Mouse (Mus musculus) inflammation-experienced regulatory T-cells, adult 6 months (primary cell): ENCODE measurements around the gene Hist2h3c2. TPM values are rescaled to one million over a fixed set of nuclear protein-coding genes. Genes with fewer than 3 reads are reported as not detected.
"Not testable (repeated sequence)": the region's sequence is repeated elsewhere in the genome, so short reads cannot be mapped to it uniquely, and the experiment has no call there.

ENCODE experiments used
- ATAC-seq: one replicate; pipeline ENCODE4 v1.8.0; 2017
- polyA plus RNA-seq, 3 experiments: library from polyadenylated mRNA; unstranded; fragments of 100-300 nt; shearing (Covaris generic); gene quantifications; one replicate each; pipeline ENCODE4 v1.2.1; 2017

Hist2h3c2 gene
- polyA plus RNA-seq, result 1 to 10 TPM in 1 of 3 experiments, not detected in 2; 1.5 TPM

DNA sequence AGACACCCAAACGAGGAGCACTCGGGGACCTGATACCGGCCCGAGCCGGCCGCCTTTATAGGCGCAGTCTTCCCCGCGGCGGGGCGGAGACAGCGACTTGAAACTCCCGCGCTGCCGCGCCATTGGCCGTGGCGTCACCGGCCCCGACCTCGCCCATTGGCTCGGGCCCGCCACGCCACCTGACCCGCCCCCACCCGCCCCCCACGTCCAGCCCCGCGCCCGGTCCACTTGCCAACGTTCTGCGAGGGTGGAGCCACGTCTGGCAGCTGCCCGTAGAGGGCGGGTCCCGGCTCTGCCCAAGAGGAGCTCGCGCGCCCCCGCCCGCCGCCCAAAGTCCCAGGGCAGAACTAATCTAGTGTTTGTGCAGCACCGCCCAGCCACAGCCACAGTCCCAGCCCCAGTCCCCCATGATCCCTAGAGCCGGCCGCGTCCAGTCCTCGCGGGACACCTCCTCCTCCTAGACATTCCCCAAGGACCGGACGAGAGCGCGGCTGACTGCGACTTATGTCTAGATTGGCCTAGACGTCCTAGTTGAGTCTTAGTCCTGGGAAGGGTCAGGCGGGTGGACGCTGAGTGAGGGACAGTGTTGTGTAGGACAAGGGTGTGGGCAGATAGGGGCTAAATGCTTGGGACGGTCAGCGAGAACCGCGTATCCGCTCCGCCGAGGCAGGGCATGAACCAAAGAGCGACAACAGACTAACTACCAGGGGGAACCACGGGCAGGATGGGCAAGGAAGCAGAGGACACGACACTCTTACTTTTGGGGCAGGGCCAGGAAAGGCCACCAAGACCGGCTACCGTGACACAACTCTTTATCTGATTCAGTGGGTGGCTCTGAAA lies at the start of gene Hist2h3c2:
TSS of gene Hist2h3c2 (minus strand) at position 174 of the 840 bp plus-strand sequence.
- ATAC-seq, result peak; percentile 62

DNA sequence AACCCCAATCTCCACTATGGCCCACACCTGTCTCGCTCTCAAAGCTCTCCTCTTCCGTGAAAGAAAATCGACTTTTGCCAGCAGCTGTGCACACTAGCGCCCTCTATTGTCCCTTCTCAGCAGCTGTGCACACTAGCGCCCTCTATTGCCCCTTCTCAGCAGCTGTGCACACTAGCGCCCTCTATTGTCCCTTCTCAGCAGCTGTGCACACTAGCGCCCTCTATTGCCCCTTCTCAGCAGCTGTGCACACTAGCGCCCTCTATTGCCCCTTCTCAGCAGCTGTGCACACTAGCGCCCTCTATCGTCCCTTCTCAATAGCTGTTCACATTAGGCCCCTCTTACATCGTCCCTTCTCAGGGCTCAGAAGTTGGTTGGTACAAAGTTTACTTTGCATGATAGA lies 48.4 kb upstream of the Hist2h3c2 start:
- not testable (repeated sequence) for ATAC-seq

DNA sequence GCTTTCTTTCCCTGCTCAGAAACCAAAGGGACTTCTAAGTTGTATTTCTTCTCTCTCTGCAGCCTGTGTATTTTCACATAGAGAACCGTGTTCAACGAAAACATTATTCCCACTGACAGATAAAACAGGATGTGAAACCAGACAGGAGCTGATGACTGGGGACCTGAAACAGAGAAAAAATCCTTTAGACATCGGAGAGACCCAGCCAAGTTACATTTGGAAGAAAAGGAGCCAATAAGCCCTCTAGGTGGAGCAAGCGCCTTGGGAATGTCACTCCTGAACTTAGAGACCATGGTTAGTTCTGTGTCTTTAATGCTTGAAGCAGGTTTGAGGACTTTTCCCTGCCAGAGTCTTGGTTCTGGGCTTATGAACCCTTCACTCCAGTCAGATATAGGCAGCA lies 45.5 kb upstream of the Hist2h3c2 start:
- ATAC-seq, result no peak

DNA sequence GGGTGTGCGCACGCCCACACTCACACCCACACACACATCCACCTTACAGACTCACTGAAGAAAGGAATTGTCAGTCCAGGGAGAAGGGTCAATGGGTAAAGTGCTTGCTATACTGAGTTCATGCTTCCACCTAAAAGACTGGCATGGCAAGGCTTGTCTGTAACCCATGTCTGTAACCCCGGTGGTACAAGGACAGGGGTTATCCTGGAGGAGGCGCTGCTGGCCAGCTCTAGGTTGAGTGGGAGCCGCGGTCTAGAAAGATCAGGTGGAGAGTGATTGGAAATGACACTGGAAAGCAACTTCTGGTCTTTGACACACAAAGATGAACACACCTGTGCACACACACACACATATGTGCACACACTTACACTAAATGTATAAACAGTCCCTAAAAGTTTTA lies 41.7 kb upstream of the Hist2h3c2 start:
- no peak for ATAC-seq

DNA sequence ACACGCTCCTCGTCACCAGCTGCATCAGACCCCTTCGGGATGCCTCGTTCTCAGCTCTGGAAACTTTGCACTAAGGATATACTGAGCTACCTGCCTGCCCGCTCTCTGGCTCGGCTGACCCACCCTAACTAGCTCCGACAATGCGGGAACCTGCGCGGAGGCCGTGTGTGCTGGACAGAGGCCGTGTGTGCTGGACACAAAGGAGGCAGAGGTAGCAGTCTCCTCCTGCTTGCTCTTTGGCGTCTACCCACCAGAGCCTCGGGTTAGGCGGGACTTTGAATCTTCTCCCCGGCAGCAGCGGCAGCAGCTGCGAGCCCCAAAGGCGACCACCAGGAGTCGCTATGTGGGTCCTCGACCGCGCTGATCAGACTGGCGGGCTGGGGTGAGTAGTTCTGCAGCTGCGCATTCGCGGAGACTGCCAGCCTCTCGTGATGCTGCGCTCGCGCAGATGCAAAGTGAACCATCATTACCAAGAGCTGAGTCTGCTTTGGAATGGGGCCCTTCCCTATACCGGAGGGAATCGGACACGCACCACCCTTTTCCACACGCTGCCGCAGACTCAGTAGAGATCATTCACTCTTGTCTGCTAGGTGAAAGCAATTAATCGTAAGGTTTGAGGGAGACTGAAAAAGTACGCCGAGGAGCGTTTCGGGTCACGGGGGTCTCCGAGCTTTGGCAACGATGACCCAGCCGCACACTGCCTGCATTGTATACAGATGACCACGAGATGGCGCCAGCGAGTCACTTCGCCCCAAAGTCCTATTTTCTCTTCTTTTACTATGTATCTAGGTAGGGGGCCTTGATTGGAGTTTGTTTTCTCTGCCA lies 39.1 kb upstream of the Hist2h3c2 start:
- ATAC-seq, result peak; percentile 80

DNA sequence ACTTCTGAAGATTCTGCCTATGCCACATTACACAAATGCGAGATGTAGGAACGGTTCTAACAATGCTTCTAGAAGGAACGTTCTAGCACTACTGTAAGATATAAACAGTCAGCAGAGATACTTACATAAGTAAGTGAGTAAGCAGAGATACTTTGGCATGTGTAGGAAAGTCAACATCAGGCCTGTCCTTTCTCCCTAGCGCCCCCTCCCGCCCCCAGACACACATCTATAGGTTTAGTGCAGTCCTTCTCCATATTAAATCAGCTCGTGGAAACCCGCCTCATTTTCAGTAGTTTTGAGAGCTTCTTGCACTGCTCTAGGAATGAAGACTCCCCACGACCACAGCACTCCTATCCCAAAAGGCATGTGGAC lies 38.5 kb upstream of the Hist2h3c2 start:
- no peak for ATAC-seq

DNA sequence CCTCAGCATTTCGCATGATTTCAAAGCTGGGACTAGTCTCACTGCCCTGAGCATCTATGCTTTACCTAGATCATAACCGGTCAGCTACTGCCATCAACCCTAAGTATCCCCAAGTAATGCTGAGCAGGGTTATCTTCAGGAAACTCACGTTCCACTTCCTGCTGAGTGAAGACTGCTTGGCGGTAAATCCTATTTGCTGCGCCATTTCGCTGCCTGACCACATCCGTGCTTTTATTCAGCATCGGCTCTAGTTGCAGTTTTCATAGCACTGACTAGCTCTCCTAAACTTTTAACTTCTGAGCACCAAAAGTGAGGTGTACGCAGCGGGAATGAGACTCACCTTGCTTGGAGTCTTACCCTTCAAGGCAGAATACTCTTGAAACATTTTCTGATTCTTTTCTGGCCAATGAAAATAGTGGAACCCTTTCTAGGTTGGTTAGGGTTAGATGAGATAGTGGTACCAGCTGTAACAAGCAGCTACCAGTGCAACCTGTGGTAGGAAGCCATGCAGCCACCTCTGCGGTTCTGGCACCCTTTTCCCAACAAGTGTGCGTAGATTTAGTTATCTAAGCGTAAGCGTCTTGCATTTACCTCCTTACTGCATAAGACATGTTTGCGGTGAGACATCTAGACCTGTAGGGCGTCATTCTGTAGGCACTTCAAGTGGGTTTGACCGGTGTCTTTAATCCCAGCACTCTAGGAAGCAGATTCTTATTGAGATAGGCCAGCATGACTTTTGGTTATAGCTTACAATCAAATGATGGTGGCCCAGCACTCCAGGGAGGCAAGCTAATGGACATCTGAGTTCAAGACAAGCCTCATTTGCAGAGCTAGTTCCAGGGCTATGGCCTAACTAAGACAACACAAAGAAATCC lies 34.9 kb upstream of the Hist2h3c2 start:
- peak; percentile 40 for ATAC-seq

DNA sequence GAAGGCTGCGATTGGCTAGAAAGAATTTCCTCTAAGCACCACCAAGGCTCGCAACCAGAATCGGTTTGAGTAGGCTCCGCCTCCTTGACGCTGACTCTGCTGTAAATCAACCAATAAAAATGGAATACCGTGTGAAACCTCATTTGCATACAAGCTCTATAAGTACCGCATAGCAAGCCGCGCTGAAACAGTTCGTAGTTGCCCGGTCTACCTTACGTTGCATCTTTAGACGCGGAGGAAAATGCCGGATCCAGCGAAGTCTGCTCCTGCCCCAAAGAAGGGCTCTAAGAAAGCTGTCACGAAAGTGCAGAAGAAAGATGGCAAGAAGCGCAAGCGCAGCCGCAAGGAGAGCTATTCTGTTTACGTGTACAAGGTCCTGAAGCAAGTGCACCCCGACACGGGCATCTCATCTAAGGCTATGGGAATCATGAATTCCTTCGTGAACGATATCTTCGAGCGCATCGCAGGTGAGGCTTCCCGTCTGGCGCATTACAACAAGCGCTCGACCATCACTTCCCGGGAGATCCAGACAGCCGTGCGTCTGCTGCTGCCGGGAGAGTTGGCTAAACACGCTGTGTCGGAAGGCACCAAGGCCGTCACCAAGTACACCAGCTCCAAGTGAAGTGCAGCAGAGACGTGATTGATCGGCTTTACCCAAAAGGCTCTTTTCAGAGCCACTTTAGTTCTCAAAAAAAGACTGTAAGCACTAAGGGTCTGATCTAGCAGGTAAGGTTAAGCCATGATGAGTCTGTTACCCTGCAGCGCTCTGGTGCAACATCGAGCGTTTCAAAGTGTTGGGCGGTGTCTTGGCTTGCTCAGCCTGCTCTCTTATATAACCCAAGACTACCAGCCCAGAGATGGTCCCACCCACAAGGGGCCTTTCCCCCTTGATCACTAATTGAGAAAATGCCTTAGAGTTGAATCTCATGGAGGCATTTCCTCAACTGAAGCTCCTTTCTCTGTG lies 30.9 kb upstream of the Hist2h3c2 start, which contains the start of gene Hist2h2bb:
TSS of gene Hist2h2bb (plus strand) at position 242 of the 964 bp plus-strand sequence.
- peak; percentile 87 for ATAC-seq

DNA sequence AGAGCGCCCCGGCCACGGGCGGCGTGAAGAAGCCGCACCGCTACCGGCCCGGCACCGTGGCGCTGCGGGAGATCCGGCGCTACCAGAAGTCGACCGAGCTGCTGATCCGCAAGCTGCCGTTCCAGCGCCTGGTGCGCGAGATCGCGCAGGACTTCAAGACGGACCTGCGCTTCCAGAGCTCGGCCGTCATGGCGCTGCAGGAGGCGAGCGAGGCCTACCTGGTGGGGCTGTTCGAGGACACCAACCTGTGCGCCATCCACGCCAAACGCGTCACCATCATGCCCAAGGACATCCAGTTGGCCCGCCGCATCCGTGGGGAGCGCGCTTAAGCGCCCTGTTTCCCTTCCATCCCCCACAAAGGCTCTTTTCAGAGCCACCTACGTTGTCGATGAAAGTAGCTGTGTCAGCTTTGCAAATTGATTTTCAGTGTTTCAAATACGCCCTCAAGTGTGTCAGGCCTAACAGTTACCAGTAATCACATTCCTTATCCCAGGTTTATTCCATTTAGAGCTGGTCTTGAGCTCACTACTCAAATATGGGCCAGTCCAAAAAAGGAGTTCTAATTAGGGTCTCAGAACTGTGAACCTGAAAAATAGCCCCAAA lies 29.9 kb upstream of the Hist2h3c2 start:
- ATAC-seq, result peak; percentile 18

DNA sequence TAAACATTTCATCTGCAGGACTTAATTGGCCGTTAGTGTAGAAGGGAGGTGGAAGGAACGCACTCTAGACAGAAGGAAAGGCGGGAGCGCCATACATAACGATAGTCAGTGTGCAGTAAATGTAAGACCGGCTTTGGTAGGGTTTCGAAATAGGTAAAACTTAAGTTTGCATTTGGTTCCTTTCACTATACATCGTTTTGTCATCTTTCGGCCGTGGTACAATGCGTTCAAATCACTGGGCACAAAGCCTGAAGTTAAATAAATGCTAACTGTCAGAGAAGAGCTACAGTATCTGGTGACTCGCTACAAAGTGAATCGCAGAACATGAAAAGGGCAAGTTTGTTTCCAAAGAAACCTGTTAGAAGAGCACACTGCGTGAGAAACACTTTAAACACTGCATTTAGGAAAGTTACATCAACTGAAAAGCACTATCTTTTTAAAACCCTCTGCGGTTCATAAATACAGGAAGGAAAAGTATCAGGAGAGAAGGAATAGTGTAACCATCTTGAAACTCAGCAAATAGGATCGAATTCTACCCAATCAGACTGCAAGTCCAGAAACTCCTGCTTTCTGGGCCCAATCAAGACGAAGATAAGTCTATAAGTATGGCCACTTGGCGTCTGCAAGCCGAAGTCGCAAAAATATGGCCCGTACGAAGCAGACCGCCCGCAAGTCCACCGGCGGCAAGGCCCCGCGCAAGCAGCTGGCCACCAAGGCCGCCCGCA lies 29.3 kb upstream of the Hist2h3c2 start, which contains the start of gene Hist2h3b:
TSS of gene Hist2h3b (plus strand) at position 604 of the 725 bp plus-strand sequence.
- ATAC-seq, result peak; percentile 41

DNA sequence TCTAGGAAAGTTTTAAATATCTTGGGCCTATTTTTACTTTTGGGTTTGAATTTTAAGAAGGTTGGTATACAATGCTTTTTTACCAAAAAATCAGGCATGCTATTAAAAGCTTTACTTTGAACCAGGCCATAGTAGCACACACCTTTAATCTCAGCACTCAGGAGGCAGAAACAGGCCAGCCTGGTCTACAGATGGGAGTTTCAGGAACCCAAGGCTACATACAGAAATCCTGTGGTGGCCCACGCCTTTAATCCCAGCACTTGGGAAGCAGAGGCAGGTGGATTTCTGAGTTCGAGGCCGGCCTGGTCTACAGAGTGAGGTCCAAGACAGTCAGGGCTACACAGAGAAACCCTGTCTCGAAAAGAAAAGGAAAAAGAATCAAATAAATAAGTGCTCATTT lies 28.6 kb upstream of the Hist2h3c2 start:
- ATAC-seq, result no peak

DNA sequence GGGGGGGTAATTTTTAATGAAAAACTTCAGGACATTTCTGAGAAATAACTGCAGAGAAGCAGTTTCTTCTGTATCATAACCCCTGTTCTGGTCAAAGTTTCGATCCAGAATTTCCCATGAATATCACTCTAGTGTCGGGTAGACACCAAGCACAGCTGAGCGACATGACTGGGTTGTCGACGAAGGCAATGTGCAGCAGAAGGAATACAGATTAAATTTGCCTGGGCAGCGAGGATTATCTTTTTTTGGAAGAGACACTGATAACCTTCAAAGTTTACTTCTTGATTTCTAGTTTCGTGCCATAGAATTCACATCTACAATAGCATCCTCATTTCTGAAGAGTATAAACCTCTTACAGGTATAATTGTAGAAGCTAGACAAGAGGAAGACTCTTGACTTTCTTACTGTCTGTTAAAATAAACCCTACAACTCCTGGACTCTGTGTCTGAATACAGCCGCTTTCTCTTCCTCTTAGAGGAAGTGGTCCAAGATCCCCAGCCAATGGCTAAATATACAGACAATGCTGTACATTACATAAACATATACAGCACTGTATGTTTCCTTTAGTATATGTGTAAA lies 27.3 kb upstream of the Hist2h3c2 start:
- ATAC-seq, result no peak

DNA sequence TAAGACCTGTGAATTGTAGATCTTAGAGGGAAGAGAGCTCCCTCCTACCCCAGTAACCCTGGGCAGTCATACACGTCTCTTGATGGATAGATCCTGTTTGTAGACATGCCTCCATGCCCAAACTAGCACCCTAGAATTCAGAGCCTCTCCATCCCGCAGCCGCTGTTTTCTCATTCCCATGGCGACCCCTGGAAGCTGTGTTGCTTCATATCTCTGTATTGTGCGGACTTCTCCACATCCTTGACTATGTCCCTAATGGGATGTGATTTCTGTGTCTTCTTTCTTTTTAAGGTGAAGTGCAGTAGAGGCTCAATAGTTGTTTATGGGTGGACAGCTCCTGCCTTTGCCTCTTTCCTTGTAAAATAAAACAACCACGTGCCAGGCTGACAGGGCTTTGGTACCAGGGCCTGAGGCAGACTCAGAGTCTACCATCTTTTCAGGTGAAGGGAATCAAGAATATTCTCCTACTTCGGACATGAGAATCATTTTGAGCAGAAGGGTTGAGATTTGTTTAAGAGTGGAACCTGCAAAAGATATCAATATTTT lies 25.6 kb upstream of the Hist2h3c2 start:
- no peak for ATAC-seq

DNA sequence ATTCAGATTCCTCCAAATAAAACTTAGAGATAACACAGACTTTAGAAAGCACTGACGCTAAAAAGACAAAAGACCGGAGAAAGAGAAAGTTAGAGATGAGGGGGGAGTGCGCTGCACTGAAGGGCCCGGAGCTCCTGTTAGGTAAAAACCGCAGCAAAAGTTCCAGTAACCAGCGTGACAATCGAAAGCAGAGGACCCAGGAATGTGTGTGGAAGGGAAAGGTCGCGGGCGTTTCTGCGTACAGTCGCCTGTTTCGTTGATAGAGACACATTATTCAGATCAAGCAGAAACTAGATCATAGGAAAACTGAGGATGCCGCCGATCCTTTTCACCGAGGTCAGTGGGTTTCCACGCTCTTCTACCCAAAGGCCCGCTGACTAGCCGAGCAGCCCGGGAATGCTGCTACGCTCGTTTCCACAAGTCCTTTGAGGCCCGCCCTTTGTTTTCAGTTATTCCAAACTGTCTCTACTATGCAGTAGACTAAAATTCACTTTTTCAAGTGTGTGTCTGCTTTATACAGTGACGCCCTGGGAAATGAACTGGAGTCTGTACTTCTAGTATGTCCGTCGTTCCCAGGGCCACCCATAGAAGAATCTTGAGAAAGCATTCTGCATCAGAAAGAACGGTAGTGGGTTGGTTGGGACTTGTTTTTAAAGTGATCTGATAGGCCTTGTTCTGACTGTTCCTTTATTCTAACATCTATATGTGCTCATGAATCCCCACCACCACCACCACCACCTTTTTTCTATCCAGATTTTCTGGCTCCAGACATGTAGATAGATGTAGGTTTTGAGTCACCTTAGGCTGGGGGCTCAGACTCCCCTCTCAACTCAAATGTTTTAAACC lies 24.9 kb upstream of the Hist2h3c2 start:
- peak; percentile 36 for ATAC-seq

DNA sequence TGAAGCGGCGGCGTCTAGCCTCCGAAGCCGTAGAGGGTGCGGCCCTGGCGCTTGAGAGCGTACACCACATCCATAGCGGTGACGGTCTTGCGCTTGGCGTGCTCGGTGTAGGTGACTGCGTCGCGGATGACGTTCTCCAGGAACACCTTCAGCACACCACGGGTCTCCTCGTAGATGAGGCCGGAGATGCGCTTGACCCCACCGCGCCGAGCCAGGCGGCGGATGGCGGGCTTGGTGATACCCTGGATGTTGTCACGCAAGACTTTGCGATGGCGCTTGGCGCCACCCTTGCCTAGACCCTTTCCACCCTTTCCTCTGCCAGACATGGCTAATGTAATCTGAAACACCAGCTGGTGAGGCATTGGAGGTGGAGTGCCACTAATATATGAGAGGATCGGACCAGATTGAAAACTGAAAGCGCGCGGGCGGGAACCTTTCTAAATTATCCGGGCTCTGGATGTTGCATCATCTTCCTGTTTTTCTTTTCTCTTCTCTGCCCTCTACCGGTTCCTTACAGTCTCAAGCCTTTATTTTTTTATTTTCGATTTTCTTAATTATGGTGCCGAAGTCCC lies 24.1 kb upstream of the Hist2h3c2 start, which contains the start of gene Hist2h4:
TSS of gene Hist2h4 (minus strand) at position 333 of the 572 bp plus-strand sequence.
- peak; percentile 82 for ATAC-seq

DNA sequence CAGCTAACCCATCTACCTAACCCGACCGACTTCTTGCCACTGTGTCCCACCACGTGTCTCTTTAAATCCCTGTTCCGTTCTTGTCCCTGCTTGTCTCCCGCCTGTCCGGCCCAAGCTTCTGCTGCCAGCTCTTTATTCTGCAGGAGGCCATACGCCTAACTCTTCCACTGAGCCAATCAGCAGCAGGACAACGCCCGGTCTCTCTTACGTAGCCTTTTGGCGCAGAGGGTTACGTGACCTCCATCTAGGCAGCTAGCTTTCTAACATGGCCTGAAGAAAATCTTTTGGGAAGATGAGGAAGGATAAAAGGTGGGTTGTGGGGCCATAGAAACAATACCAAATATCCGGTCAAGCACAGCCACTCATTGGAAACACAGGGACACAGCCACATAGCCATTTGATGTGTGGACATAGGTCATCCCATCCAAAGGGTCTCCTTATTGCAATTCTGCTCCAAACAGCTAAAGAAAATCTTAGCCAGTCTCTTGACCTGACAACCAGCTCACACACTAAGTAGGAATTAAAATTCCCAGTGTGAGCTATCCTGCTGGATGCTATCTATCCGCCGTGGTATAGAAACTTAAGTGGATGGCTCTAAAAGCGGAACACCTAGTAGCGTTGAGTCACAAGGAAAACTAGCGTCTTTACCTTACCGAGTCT lies 23.4 kb upstream of the Hist2h3c2 start:
- ATAC-seq, result peak; percentile 66

DNA sequence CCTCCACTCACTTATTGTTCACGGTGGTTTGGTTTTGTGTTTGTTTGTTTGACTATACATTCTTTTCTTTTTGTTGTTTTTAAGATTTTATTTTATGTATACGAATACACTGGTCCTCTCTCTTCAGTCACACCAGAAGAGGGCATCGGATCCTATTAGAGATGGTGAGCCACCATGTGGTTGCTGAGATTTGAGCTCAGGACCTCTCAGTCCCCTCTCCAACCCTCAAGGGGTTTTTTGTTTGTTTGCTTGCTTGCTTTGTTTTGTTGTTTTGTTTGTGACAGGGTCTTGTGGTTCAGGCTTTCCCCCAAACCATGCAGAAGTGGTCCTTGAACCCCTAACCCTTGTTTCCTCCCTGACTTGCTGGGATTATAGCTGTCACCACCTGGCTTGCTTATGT lies 22.7 kb upstream of the Hist2h3c2 start:
- no peak for ATAC-seq
